Mouse (Mus musculus): ENCODE data around the gene Serpina1f.
"Not testable (repeated sequence)": the region's sequence is repeated elsewhere in the genome, so short reads cannot be mapped to it uniquely, and the experiment has no call there.

The Serpina1f gene

GRCm38 (mm10) chr12:103695429-103695828, at the start of gene Serpina1f:
Gene Serpina1f, minus strand, starts transcription at chr12:103695529.
- in situ Hi-C loops (cut with MboI, MseI): no loop called here

GRCm38 (mm10) chr12:103737791-103738580, 42.7 kb upstream of the Serpina1f start:
- in situ Hi-C loops (cut with MboI, MseI): not testable (repeated sequence)

GRCm38 (mm10) chr12:103735566-103735965, 40.2 kb upstream of the Serpina1f start:
- in situ Hi-C loops (cut with MboI, MseI): not testable (repeated sequence)

GRCm38 (mm10) chr12:103735101-103735500, 39.8 kb upstream of the Serpina1f start:
- in situ Hi-C loops (cut with MboI, MseI): not testable (repeated sequence)

- in situ Hi-C loops (cut with MboI, MseI): no loop called here
Measured at GRCm38 (mm10) chr12:103711537-103711936, 16.2 kb upstream of the Serpina1f start.

GRCm38 (mm10) chr12:103710405-103710804, 15.1 kb upstream of the Serpina1f start:
- in situ Hi-C loops (cut with MboI, MseI): no loop called here

- in situ Hi-C loops (cut with MboI, MseI): no loop called here
Measured at GRCm38 (mm10) chr12:103706113-103706512, 10.8 kb upstream of the Serpina1f start.

- in situ Hi-C loops (cut with MboI, MseI): no loop called here
Measured at GRCm38 (mm10) chr12:103705547-103705946, 10.2 kb upstream of the Serpina1f start.

- in situ Hi-C loops (cut with MboI, MseI): no loop called here
Measured at GRCm38 (mm10) chr12:103700144-103700750, 4.9 kb upstream of the Serpina1f start.

GRCm38 (mm10) chr12:103688221-103688814, 7.0 kb downstream of the Serpina1f start:
- in situ Hi-C loops (cut with MboI, MseI): no loop called here

- in situ Hi-C loops (cut with MboI, MseI): no loop called here
Measured at GRCm38 (mm10) chr12:103687021-103687420, 8.3 kb downstream of the Serpina1f start.

- in situ Hi-C loops (cut with MboI, MseI): no loop called here
Measured at GRCm38 (mm10) chr12:103686050-103686449, 9.3 kb downstream of the Serpina1f start.

GRCm38 (mm10) chr12:103685386-103685785, 9.9 kb downstream of the Serpina1f start:
- in situ Hi-C loops (cut with MboI, MseI): no loop called here

- in situ Hi-C loops (cut with MboI, MseI): no loop called here
Measured at GRCm38 (mm10) chr12:103683775-103684174, 11.6 kb downstream of the Serpina1f start.

- in situ Hi-C loops (cut with MboI, MseI): no loop called here
Measured at GRCm38 (mm10) chr12:103681739-103682138, 13.6 kb downstream of the Serpina1f start.

GRCm38 (mm10) chr12:103681169-103681568, 14.2 kb downstream of the Serpina1f start:
- in situ Hi-C loops (cut with MboI, MseI): no loop called here

- in situ Hi-C loops (cut with MboI, MseI): not testable (repeated sequence)
Measured at GRCm38 (mm10) chr12:103679853-103680252, 15.5 kb downstream of the Serpina1f start.

- in situ Hi-C loops (cut with MboI, MseI): no loop called here
Measured at GRCm38 (mm10) chr12:103676039-103676438, 19.3 kb downstream of the Serpina1f start, which contains the start of gene Serpina16. Gene Serpina16, minus strand, starts transcription at chr12:103676139.

- in situ Hi-C loops (cut with MboI, MseI): no loop called here
Measured at GRCm38 (mm10) chr12:103673179-103673578, 22.1 kb downstream of the Serpina1f start.

- in situ Hi-C loops (cut with MboI, MseI): no loop called here
Measured at GRCm38 (mm10) chr12:103671483-103671882, 23.8 kb downstream of the Serpina1f start.

GRCm38 (mm10) chr12:103670964-103671363, 24.4 kb downstream of the Serpina1f start:
- in situ Hi-C loops (cut with MboI, MseI): no loop called here

- in situ Hi-C loops (cut with MboI, MseI): no loop called here
Measured at GRCm38 (mm10) chr12:103670344-103670743, 25.0 kb downstream of the Serpina1f start.

GRCm38 (mm10) chr12:103665286-103665685, 30.0 kb downstream of the Serpina1f start:
- in situ Hi-C loops (cut with MboI, MseI): no loop called here

Data from T-helper 1 cell (primary cell).